Comparison of ENCODE assay signal across 9 mouse cellular contexts in genomic region chr7:63321951-63322710, GRCm38 (mm10).
A peak's percentile ranks its signal among the peaks of the same experiment; 100 is the strongest.
DNase-seq lines count a peak whose midpoint lies in the region; ATAC-seq and TF ChIP-seq lines count a peak whose summit lies in the region.
"Had no signal": no experiment of that assay in that cellular context is flagged by ENCODE, and none has a peak within 500 bp of the region (broad histone marks: within the 10 kb centered on the region; RNA-seq: fewer than 3 reads in every experiment).

No protein-coding gene starts in this region.

- WGBS in lung, postnatal 0 days, result 28% methylated on average over 11 of the region's 11 CpGs
- WGBS in lung, adult 2 months, result 29% methylated on average over 11 of the region's 11 CpGs
- 34% methylated on average over 11 of the region's 11 CpGs for WGBS in embryonic facial prominence, embryonic 14.5 days
- WGBS in stomach, postnatal 0 days, result 28% methylated on average over 11 of the region's 11 CpGs

- peak; percentile 72 for TF ChIP-seq CTCF in lung, postnatal 0 days (IDR thresholded peaks at IDR 0.05)
- TF ChIP-seq CTCF in lung, adult 2 months (IDR thresholded peaks at IDR 0.05; ENCODE audit: insufficient read depth, low read length), result no peak
- TF ChIP-seq CTCF in stomach, postnatal 0 days (IDR thresholded peaks at IDR 0.05; ENCODE audit: low read depth), result peak; percentile 84

- no peak overlapping the region for H3K4me3 ChIP-seq in lung, postnatal 0 days (ENCODE audit: low read depth, low read length)
- H3K4me3 ChIP-seq in lung, adult 2 months (replicated peaks; ENCODE audit: extremely low read depth, low read depth, low read length), result no peak overlapping the region
- H3K4me3 ChIP-seq in embryonic facial prominence, embryonic 14.5 days (ENCODE audit: low read depth, low read length), result no peak overlapping the region
- H3K4me3 ChIP-seq in stomach, postnatal 0 days (ENCODE audit: low read depth, low read length), result no peak overlapping the region
- H3K4me3 ChIP-seq: erythroblast, embryonic 14.5 days had no signal

- TF ChIP-seq EP300 in lung, postnatal 0 days (IDR thresholded peaks at IDR 0.05), result no peak
- no peak for TF ChIP-seq EP300 in stomach, postnatal 0 days (optimal IDR thresholded peaks at IDR 0.05)

- H3K4me1 ChIP-seq in lung, postnatal 0 days (ENCODE audit: insufficient read depth, low read depth, low read length), result no peaks in the 10 kb centered on the region
- no peaks in the 10 kb centered on the region for H3K4me1 ChIP-seq in lung, adult 2 months (ENCODE audit: control insufficient read depth, insufficient read depth, low read length)
- H3K4me1 ChIP-seq in embryonic facial prominence, embryonic 14.5 days (ENCODE audit: control insufficient read depth, insufficient read depth, low read length), result no peaks in the 10 kb centered on the region
- H3K4me1 ChIP-seq in stomach, postnatal 0 days (replicated peaks; ENCODE audit: control insufficient read depth, insufficient read depth), result no peaks in the 10 kb centered on the region

- intact Hi-C loops in heart, postnatal 25 days (cut with DNase I), result loop anchor here (5.0 kb wide), 1 partner anchor 350 kb away; no protein-coding TSS in a partner anchor

- H3K9ac ChIP-seq in lung, postnatal 0 days (replicated peaks; ENCODE audit: low read depth), result no peak overlapping the region
- H3K9ac ChIP-seq in embryonic facial prominence, embryonic 14.5 days (ENCODE audit: low read depth, low read length), result no peak overlapping the region
- no peak overlapping the region for H3K9ac ChIP-seq in stomach, postnatal 0 days (ENCODE audit: low read length)

- H3K4me2 ChIP-seq in lung, postnatal 0 days (replicated peaks; ENCODE audit: low read depth, low read length), result no peak overlapping the region
- no peak overlapping the region for H3K4me2 ChIP-seq in embryonic facial prominence, embryonic 14.5 days (ENCODE audit: low read depth, low read length)
- no peak overlapping the region for H3K4me2 ChIP-seq in stomach, postnatal 0 days (replicated peaks; ENCODE audit: low read depth)

- H3K9me3 ChIP-seq in lung, postnatal 0 days (ENCODE audit: low read length), result no peaks in the 10 kb centered on the region
- H3K9me3 ChIP-seq in embryonic facial prominence, embryonic 14.5 days (ENCODE audit: control insufficient read depth, low read length), result no peaks in the 10 kb centered on the region
- H3K9me3 ChIP-seq in stomach, postnatal 0 days (ENCODE audit: control insufficient read depth, low read length), result no peaks in the 10 kb centered on the region

- no peak overlapping the region for H3K27ac ChIP-seq in lung, postnatal 0 days (ENCODE audit: low read length)
- no peak overlapping the region for H3K27ac ChIP-seq in embryonic facial prominence, embryonic 14.5 days (replicated peaks; ENCODE audit: low read depth, low read length)
- H3K27ac ChIP-seq in stomach, postnatal 0 days (replicated peaks), result no peak overlapping the region

- no peak for DNase-seq in lung, postnatal 0 days (ENCODE audit: low spot score)
- no peak for DNase-seq in lung, adult 2 months
- peak; percentile 15 to 46 for DNase-seq in adrenal gland, postnatal 36 days
- peak; percentile 67 for DNase-seq in embryonic facial prominence, embryonic 14.5 days (ENCODE audit: low spot score)
- peak; percentile 24 for DNase-seq in kidney, postnatal 14 days
- peak; percentile 16 for DNase-seq in lung, postnatal 36 days
- no peak for DNase-seq in stomach, postnatal 0 days (ENCODE audit: low spot score)
- DNase-seq in heart, postnatal 25 days (ENCODE audit: low spot score), result no peak

- no peak for TF ChIP-seq POLR2A in lung, adult 2 months (IDR thresholded peaks at IDR 0.05; ENCODE audit: borderline replicate concordance, extremely low read depth, low read depth, low read length)

- no peaks in the 10 kb centered on the region for H3K36me3 ChIP-seq in lung, postnatal 0 days (ENCODE audit: insufficient read depth, low read length)
- no peaks in the 10 kb centered on the region for H3K36me3 ChIP-seq in embryonic facial prominence, embryonic 14.5 days (ENCODE audit: control insufficient read depth, insufficient read depth, low read length)
- no peaks in the 10 kb centered on the region for H3K36me3 ChIP-seq in stomach, postnatal 0 days (ENCODE audit: control insufficient read depth, insufficient read depth, low read length)

- ATAC-seq in lung, postnatal 0 days, result no peak
- ATAC-seq in embryonic facial prominence, embryonic 14.5 days (ENCODE audit: low read depth), result no peak
- no peak for ATAC-seq in stomach, postnatal 0 days (ENCODE audit: low FRiP score, low TSS enrichment)

- H3K27me3 ChIP-seq in lung, postnatal 0 days (replicated peaks; ENCODE audit: insufficient read depth, low read length), result no peaks in the 10 kb centered on the region
- no peaks in the 10 kb centered on the region for H3K27me3 ChIP-seq in embryonic facial prominence, embryonic 14.5 days (replicated peaks; ENCODE audit: control insufficient read depth, insufficient read depth, low read length)
- no peaks in the 10 kb centered on the region for H3K27me3 ChIP-seq in stomach, postnatal 0 days (ENCODE audit: control insufficient read depth, insufficient read depth, low read length)

Comparison
In these comparisons a context has a peak if more than half of its experiments do, and no peak if none do; other contexts are left out.
1. DNase-seq: peak in adrenal gland, postnatal 36 days (2 of 2), embryonic facial prominence, embryonic 14.5 days (single experiment), kidney, postnatal 14 days (single experiment) and lung, postnatal 36 days (single experiment); none in lung, postnatal 0 days (single experiment), lung, adult 2 months (single experiment), stomach, postnatal 0 days (single experiment) and heart, postnatal 25 days (single experiment).